Mouse (Mus musculus): ENCODE data around the gene Olig3. TPM values are rescaled to one million over a fixed set of nuclear protein-coding genes. Genes with fewer than 3 reads are reported as not detected.

Olig3 gene
- total and polyA plus RNA-seq, 3 experiments, result not detected

- Histone ChIP-seq H3K4me1 (ENCODE audit: control insufficient read depth in 1 of 2, insufficient read depth in 2 of 2) (peaks cover 3 to 13% of the 10 kb centered on the region in 2 experiments; a peak in 3 of 4 replicates), H3K4me2 (ENCODE audit: insufficient read depth, low read depth, poor library complexity, severe bottlenecking) (no peak overlapping the region), H3K9me3 (replicated peaks; ENCODE audit: low read length) (peaks cover 1% of the 10 kb centered on the region), H3K27ac (ENCODE audit: insufficient read depth, low read depth) (no peak overlapping the region), H3K4me3 (replicated peaks in 1 of 3; ENCODE audit: low read depth in 2 of 3, low read length in 2 of 3, poor library complexity in 1 of 3) (no peak overlapping the region), H3K79me2 (replicated peaks; ENCODE audit: control insufficient read depth, extremely low read depth, insufficient read depth, poor library complexity, severe bottlenecking) (no peaks in the 10 kb centered on the region), H3K27me3 (replicated peaks) (no peaks in the 10 kb centered on the region), H3K36me3 (replicated peaks in 1 of 2; ENCODE audit: control insufficient read depth in 1 of 2, insufficient read depth in 1 of 2, low read length in 1 of 2) (no peaks in the 10 kb centered on the region), H3K9ac (ENCODE audit: insufficient read depth, low read depth) (no peak overlapping the region)
- no peak for DNase-seq (ENCODE audit: extremely low read depth)
- in situ Hi-C loops (cut with MboI; ENCODE audit: low pct_ligation_motif_present, low pct_unique_long_range_greater_than_20kb, low sequenced_read_pairs), result no loop called here
- no peak for TF ChIP-seq KAT2A (IDR thresholded peaks at IDR 0.05; ENCODE audit: insufficient replicate concordance, low read length)
- no peak for TF ChIP-seq POLR2AphosphoS2 (IDR thresholded peaks at IDR 0.05; ENCODE audit: low read depth, low read length)
- no peak for TF ChIP-seq JUND (conservative IDR thresholded peaks at IDR 0.05; ENCODE audit: low read depth, low read length)
- TF ChIP-seq MXI1 (IDR thresholded peaks at IDR 0.05; ENCODE audit: low read depth, low read length), result no peak
- TF ChIP-seq ZC3H11A (IDR thresholded peaks at IDR 0.05; ENCODE audit: low read depth, low read length), result no peak
- TF ChIP-seq SMC3 (IDR thresholded peaks at IDR 0.05; ENCODE audit: low read depth, low read length), result no peak
- no peak for TF ChIP-seq ETS1 (conservative IDR thresholded peaks at IDR 0.05; ENCODE audit: low read depth, low read length)
- no peak for TF ChIP-seq EP300 (IDR thresholded peaks at IDR 0.05; ENCODE audit: low read length)
- no peak for TF ChIP-seq MEF2A (IDR thresholded peaks at IDR 0.05; ENCODE audit: borderline replicate concordance, low read depth, low read length)
- TF ChIP-seq TBP (conservative IDR thresholded peaks at IDR 0.05; ENCODE audit: low read depth, low read length), result no peak
- no peak for TF ChIP-seq NRF1 (IDR thresholded peaks at IDR 0.05; ENCODE audit: low read depth, low read length)
- TF ChIP-seq IRF4 (IDR thresholded peaks at IDR 0.05; ENCODE audit: low read depth, low read length), result no peak
- TF ChIP-seq E2F4 (IDR thresholded peaks at IDR 0.05; ENCODE audit: insufficient replicate concordance, low read depth, low read length), result no peak
- TF ChIP-seq CHD1 (IDR thresholded peaks at IDR 0.05; ENCODE audit: low read depth, low read length), result no peak
- TF ChIP-seq TCF12 (IDR thresholded peaks at IDR 0.05; ENCODE audit: low read depth, low read length), result no peak
- dilution Hi-C loops (cut with MboI; ENCODE audit: extremely low pct_ligation_motif_present, extremely low pct_unique_long_range_greater_than_20kb, low sequenced_read_pairs), result no loop called here
These were observed 5.4 kb downstream of the Olig3 start for GRCm38 (mm10) chr10:19361539-19362293.

GRCm38 (mm10) chr10:19362294-19362590, 5.9 kb downstream of the Olig3 start:
- Histone ChIP-seq H3K79me2 (replicated peaks; ENCODE audit: control insufficient read depth, extremely low read depth, insufficient read depth, poor library complexity, severe bottlenecking) (no peaks in the 10 kb centered on the region), H3K4me3 (replicated peaks in 1 of 3; ENCODE audit: low read depth in 2 of 3, low read length in 2 of 3, poor library complexity in 1 of 3) (no peak overlapping the region), H3K27ac (ENCODE audit: insufficient read depth, low read depth) (no peak overlapping the region), H3K9me3 (replicated peaks; ENCODE audit: low read length) (no peaks in the 10 kb centered on the region), H3K4me1 (ENCODE audit: control insufficient read depth in 1 of 2, insufficient read depth in 2 of 2) (peaks cover 3 to 13% of the 10 kb centered on the region in 2 experiments; a peak in 3 of 4 replicates), H3K4me2 (ENCODE audit: insufficient read depth, low read depth, poor library complexity, severe bottlenecking) (no peak overlapping the region), H3K9ac (ENCODE audit: insufficient read depth, low read depth) (no peak overlapping the region), H3K27me3 (replicated peaks) (no peaks in the 10 kb centered on the region), H3K36me3 (replicated peaks in 1 of 2; ENCODE audit: control insufficient read depth in 1 of 2, insufficient read depth in 1 of 2, low read length in 1 of 2) (no peaks in the 10 kb centered on the region)
- in situ Hi-C loops (cut with MboI; ENCODE audit: low pct_ligation_motif_present, low pct_unique_long_range_greater_than_20kb, low sequenced_read_pairs) (no loop called here), dilution Hi-C loops (cut with MboI; ENCODE audit: extremely low pct_ligation_motif_present, extremely low pct_unique_long_range_greater_than_20kb, low sequenced_read_pairs) (no loop called here)
- no peak for DNase-seq (ENCODE audit: extremely low read depth)
- no peak for TF ChIP-seq TCF12 (IDR thresholded peaks at IDR 0.05; ENCODE audit: low read depth, low read length)
